Mouse (Mus musculus) intestine, embryonic 16.5 days (tissue): ENCODE measurements around the gene Kitl. TPM values are rescaled to one million over a fixed set of nuclear protein-coding genes. Genes with fewer than 3 reads are reported as not detected.

ENCODE experiments used
- ATAC-seq: fragments of 200-750 bp; cut with Nextera tagmentation; 2 replicates; pipeline ENCODE4 v1.8.0; 2017; ENCODE audit warnings: moderate TSS enrichment, moderate library complexity
- H3K27ac ChIP-seq: fragments of 300-500 bp; sonication (generic); 2 replicates; pipeline ENCODE4 v1.5.1; 2014; ENCODE audit warnings: mild to moderate bottlenecking, low read length
- H3K27me3 ChIP-seq: fragments of 300-500 bp; sonication (generic); replicated peaks from 2 replicates; pipeline ENCODE4 v1.6.1; 2014; ENCODE audit warnings: low read length, control low read depth, mixed read lengths; ENCODE audit not compliant: control insufficient read depth, insufficient read depth
- H3K36me3 ChIP-seq: fragments of 300-500 bp; sonication (generic); 2 replicates; pipeline ENCODE4 v1.6.1; 2014; ENCODE audit warnings: low read length, control low read depth; ENCODE audit not compliant: control insufficient read depth, insufficient read depth
- H3K4me1 ChIP-seq: fragments of 300-500 bp; sonication (generic); 2 replicates; pipeline ENCODE4 v1.6.1; 2014; ENCODE audit warnings: low read length, control low read depth, mixed read lengths; ENCODE audit not compliant: control insufficient read depth, insufficient read depth
- H3K4me2 ChIP-seq: fragments of 300-500 bp; sonication (generic); 2 replicates; pipeline ENCODE4 v1.6.1; 2014; ENCODE audit warnings: low read depth, low read length, control low read depth
- H3K4me3 ChIP-seq: fragments of 300-500 bp; sonication (generic); 2 replicates; pipeline ENCODE4 v1.5.1; 2014; ENCODE audit warnings: mild to moderate bottlenecking, low read length
- H3K9ac ChIP-seq: fragments of 300-500 bp; sonication (generic); 2 replicates; pipeline ENCODE4 v1.6.1; 2014; ENCODE audit warnings: low read depth, low read length
- H3K9me3 ChIP-seq: fragments of 300-500 bp; sonication (generic); 2 replicates; pipeline ENCODE4 v1.6.1; 2016; ENCODE audit warnings: low read length, control low read depth; ENCODE audit not compliant: control insufficient read depth
- WGBS: fragments of 180-500 bp; shearing (Covaris S2); extraction: QIAGEN DNeasy Blood & Tissue Kit; methylation state at CpG from one replicate; pipeline ENCODE4 v1.1.7; 2014; 5-methylcytosine and 5-hydroxymethylcytosine counted together
- polyA plus RNA-seq: library from polyadenylated mRNA; unstranded; fragments of >200 nt; fragmentation: Nextera tagmentation; extraction: Ambion mirVana; gene quantifications from 2 replicates; pipeline ENCODE4 v1.2.1, GENCODE M21; 2015

The Kitl gene
- polyA plus RNA-seq, 1 experiment from 2014 or later, result 22.5 TPM

DNA sequence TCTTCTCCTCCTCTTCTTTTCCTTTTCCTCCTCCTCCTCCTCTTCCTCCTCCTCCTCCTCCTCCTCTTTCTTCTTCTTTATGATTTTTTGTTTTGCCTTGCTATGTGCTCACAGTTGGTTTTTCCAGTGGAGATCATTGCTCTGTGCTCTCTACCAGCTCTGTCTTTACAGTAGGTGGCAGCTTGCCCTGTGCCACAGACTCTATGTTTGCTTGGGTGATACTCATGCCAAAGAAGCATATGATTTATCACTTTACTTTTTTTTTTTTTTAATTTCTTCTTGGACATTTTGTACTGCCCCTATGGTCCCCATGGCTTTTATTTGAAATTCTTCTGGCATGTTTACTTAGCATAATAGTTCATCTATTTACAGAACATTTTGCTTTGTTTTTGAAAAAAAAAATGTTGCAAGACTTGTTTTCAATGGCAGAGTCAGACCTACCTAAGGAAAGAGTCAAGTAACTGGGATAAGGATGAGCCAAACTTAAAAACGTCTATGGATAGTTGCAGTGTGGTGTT, 41.7 kb downstream of the Kitl start:
- H3K36me3 ChIP-seq, result no peaks in the 10 kb centered on the region
- no peak for ATAC-seq

DNA sequence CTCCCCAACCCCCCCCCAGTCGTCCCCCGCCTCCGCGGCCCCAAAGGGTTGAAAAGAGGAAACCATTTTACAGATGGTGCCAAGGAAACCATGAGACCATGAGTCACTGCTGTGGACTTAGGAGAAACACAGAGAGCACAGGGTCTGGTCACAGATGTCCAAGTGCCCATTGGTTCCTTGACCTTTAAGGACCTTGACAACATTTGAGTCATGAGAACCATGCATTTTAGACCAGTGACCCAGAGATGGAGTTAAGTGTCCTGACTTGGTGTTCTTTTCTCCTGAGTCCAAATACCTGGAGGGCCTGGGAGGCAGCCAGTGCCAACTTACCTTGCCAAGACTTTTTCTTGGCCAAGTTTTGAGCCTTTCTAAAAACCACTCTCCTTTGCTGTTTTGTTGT, 43.9 kb downstream of the Kitl start:
- Histone ChIP-seq H3K36me3 (no peaks in the 10 kb centered on the region), H3K4me3 (no peak overlapping the region), H3K9ac (no peak overlapping the region), H3K27me3 (no peaks in the 10 kb centered on the region), H3K9me3 (no peaks in the 10 kb centered on the region), H3K4me1 (peaks cover 9% of the 10 kb centered on the region), H3K4me2 (no peak overlapping the region), H3K27ac (no peak overlapping the region)
- 99% methylated on average over 4 of the region's 4 CpGs for WGBS
- ATAC-seq, result no peak

More for the DNA sequence above, 41.7 kb downstream of the Kitl start:
- H3K27me3 ChIP-seq, result no peaks in the 10 kb centered on the region
- no peaks in the 10 kb centered on the region for H3K9me3 ChIP-seq
- peaks cover 9% of the 10 kb centered on the region for H3K4me1 ChIP-seq
- 40% methylated on average over 1 of the region's 1 CpGs for WGBS
- no peak overlapping the region for H3K9ac ChIP-seq
- H3K27ac ChIP-seq, result no peak overlapping the region
- no peak overlapping the region for H3K4me3 ChIP-seq
- no peak overlapping the region for H3K4me2 ChIP-seq

DNA sequence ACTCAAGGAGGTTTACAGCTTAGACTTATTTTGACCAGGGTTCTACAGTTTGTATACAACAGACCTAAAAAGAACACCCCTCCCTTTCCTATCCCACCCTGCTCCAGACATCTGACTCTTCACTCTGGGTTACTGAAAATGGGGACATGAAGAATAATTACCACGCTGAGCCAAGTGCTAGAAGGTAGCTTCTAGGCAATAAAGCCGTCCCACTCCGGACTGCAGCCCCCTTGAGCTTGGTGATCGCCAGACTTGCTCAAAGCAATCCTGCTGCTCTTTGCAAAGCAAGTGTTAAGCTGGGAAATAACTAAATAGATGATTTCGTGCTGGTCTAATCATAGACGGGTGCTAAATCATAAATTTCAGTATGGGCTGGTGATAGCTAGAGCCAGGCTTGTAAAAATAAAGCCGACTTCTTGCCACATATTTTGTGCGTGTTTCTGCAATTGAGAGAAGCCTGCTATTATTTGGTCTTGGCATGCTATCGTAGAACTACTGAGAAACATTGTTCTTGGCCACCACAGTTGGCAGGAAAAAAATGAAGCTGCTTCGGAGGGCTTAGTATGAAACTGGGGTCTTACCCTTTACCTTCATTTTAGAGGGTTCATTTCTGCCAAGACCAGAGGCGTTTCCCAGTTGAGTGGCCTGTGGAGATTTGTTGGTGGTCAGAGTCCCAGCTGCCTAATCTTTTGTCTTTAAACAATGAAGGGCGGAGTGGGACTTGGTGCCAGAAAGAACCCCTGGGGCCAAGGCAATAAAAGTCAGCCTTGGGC, 50.3 kb downstream of the Kitl start:
- WGBS, result 53% methylated on average over 12 of the region's 12 CpGs
- H3K4me1 ChIP-seq, result peaks cover 5% of the 10 kb centered on the region; the same call in 1 of the 2 replicates
- no peaks in the 10 kb centered on the region for H3K36me3 ChIP-seq
- ATAC-seq, result no peak
- no peak overlapping the region for H3K4me3 ChIP-seq
- no peaks in the 10 kb centered on the region for H3K27me3 ChIP-seq
- no peak overlapping the region for H3K27ac ChIP-seq
- no peak overlapping the region for H3K9ac ChIP-seq
- H3K4me2 ChIP-seq, result no peak overlapping the region
- H3K9me3 ChIP-seq, result no peaks in the 10 kb centered on the region

DNA sequence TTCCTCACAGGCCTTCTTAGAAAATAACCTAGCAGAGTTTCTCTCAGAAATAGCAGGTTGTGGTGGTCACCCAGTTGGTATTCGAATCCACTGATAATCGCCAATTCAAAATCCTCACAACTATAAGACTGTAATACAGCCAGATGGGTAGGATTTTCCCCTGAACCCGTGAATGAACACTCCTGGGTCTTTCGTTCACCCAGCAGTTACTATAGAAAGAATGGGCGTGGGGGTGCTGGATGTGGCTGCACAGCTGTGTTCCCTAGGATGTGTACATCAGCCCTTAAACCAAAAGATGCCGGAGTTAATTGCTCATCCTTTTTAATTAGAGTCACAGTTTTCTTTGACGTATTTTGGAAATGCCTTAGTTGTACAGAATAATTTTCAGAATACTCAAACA, 50.9 kb downstream of the Kitl start:
- Histone ChIP-seq H3K4me1 (peaks cover 5% of the 10 kb centered on the region; the same call in 1 of the 2 replicates), H3K27me3 (no peaks in the 10 kb centered on the region), H3K27ac (no peak overlapping the region), H3K4me3 (no peak overlapping the region), H3K9me3 (no peaks in the 10 kb centered on the region), H3K4me2 (no peak overlapping the region), H3K36me3 (no peaks in the 10 kb centered on the region), H3K9ac (no peak overlapping the region)
- 74% methylated on average over 7 of the region's 7 CpGs for WGBS
- ATAC-seq, result no peak

DNA sequence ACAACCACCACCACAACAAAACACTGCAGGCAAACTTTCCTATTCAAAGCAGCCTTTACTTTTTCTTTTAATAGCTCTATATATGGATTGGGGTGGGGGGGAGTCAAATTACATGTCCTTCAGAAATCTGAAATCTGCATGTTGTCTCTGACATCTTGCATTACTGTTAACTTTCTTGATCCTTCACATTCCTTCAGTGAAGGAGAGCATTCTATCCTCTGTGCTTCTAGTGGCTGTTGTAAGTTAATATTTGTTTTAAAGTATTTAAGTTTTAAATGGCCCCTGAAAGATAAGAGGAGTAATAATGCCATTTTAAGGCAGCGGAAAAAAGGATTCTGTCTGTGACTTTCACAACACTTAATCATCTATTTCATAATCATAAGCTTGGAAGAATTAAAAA, 57.2 kb downstream of the Kitl start:
- Histone ChIP-seq H3K9me3 (no peaks in the 10 kb centered on the region), H3K4me1 (peaks cover 5% of the 10 kb centered on the region; the same call in 1 of the 2 replicates), H3K4me3 (no peak overlapping the region), H3K36me3 (no peaks in the 10 kb centered on the region), H3K27ac (no peak overlapping the region), H3K27me3 (no peaks in the 10 kb centered on the region), H3K9ac (no peak overlapping the region), H3K4me2 (no peak overlapping the region)
- 51% methylated on average over 1 of the region's 1 CpGs for WGBS
- no peak for ATAC-seq

DNA sequence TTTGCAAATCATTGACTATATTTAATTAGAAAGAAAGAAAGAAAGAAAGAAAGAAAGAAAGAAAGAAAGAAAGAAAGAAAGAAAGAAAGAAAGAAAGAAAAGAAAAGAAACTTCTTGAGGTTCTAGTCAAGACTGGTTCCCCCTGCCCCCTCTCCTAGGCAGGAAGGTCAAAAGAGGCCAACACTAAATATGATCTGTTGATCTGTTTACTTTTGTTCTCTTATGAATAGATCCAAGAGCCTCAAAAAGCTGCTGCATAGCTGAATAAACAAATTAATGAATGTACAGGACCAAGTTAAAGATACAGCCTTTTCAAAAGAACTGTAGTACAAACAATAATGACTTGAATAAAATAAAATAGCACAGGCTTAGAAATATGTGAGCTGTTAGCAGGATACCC, 57.7 kb downstream of the Kitl start:
- Histone ChIP-seq H3K4me1 (peaks cover 5% of the 10 kb centered on the region; the same call in 1 of the 2 replicates), H3K4me2 (no peak overlapping the region), H3K36me3 (no peaks in the 10 kb centered on the region), H3K27ac (no peak overlapping the region), H3K9ac (no peak overlapping the region), H3K4me3 (no peak overlapping the region), H3K9me3 (no peaks in the 10 kb centered on the region), H3K27me3 (no peaks in the 10 kb centered on the region)
- ATAC-seq, result no peak

DNA sequence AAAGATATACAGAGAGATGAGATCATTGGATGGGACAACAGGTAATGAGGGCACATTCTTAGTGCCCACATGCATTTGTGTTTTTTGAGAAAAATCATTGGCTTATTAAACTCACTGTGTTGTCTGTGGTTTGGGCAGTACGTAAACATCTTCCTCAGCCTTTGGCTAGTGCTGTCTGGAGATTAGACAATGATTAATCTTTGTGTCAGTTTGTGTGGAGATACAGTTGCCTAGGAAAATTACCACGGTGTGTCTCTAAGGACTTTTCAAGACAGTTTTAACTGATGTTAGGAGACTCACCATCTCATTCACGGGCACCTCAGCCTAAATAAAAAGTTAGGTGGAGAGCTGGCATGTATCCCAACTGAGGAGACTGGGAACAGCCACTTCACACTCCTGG, 85.7 kb downstream of the Kitl start:
- no peaks in the 10 kb centered on the region for H3K27me3 ChIP-seq
- ATAC-seq, result no peak
- WGBS, result 29% methylated on average over 3 of the region's 3 CpGs
- H3K4me1 ChIP-seq, result no peaks in the 10 kb centered on the region
- H3K4me2 ChIP-seq, result no peak overlapping the region
- H3K4me3 ChIP-seq, result no peak overlapping the region
- no peak overlapping the region for H3K27ac ChIP-seq
- no peak overlapping the region for H3K9ac ChIP-seq
- no peaks in the 10 kb centered on the region for H3K36me3 ChIP-seq
- no peaks in the 10 kb centered on the region for H3K9me3 ChIP-seq

DNA sequence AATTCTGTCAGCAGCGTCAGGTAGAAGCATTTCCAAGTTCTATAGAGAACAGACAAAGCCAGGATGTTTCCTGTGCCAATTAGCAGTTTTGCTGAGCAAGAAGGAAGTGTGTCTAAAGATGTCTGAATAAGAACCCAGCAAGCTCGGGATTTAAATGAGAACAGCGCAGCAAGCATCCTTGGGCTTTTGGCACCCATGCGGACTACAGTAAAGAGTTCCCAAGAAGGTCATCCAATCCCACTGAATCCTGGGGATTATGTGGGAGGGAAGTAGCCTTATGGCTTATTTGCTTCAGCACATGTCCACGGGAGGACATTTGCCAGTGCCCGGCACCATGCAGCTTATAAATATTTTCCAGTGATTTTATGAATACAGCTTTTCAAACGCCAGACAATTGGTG, 95.8 kb downstream of the Kitl start:
- Histone ChIP-seq H3K4me2 (no peak overlapping the region), H3K27me3 (no peaks in the 10 kb centered on the region)

DNA sequence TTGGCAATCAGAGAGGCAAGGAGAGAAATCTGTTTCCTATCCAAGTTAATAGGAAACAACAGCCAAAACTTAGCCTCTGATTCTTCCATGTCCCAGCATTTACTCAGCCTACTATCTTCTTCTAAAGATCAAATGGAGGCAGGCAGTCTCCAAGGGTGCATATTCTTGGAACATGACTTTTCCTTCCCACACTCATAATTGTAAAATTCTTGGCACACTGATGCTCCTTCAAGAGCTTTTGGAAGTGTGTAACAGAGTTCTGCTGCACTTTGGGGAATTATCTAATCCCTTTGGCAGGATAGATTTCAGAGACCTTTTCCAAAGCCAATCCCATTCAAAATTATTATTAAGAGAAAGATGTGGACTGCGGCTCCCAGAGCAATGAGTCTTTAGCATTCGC, 100.1 kb downstream of the Kitl start:
- ATAC-seq, result no peak
- Histone ChIP-seq H3K4me3 (no peak overlapping the region), H3K4me1 (no peaks in the 10 kb centered on the region), H3K9me3 (no peaks in the 10 kb centered on the region), H3K27ac (no peak overlapping the region), H3K4me2 (no peak overlapping the region), H3K9ac (no peak overlapping the region), H3K36me3 (no peaks in the 10 kb centered on the region), H3K27me3 (no peaks in the 10 kb centered on the region)
- 84% methylated on average over 2 of the region's 2 CpGs for WGBS

More for the DNA sequence above, 95.8 kb downstream of the Kitl start:
- Histone ChIP-seq H3K36me3 (no peaks in the 10 kb centered on the region), H3K4me3 (no peak overlapping the region), H3K27ac (no peak overlapping the region), H3K4me1 (no peaks in the 10 kb centered on the region), H3K9ac (no peak overlapping the region), H3K9me3 (no peaks in the 10 kb centered on the region)
- ATAC-seq, result no peak
- WGBS, result 54% methylated on average over 7 of the region's 7 CpGs

DNA sequence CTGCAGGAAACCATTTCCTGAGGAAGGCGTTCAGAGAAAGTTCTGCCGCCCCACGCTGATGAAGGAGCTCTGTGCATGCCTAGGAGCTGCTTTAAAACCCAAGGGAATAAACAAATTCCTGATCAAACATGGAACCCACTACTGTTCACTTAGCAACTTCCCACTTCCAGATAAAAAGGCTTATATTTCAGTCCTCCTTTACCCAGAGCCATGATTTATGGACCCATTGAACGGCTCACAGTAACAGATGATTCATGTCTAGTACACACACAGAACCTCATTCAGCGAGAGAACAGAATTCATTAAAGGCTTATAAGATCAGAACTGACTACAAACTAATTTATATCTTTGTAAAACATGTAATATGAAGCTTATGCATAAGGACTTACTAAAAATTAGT, 109.0 kb downstream of the Kitl start:
- H3K4me3 ChIP-seq, result no peak overlapping the region

More for the DNA sequence above, 109.0 kb downstream of the Kitl start:
- H3K27ac ChIP-seq, result no peak overlapping the region
- H3K4me1 ChIP-seq, result no peaks in the 10 kb centered on the region
- ATAC-seq, result no peak
- no peaks in the 10 kb centered on the region for H3K27me3 ChIP-seq
- no peak overlapping the region for H3K4me2 ChIP-seq
- H3K36me3 ChIP-seq, result no peaks in the 10 kb centered on the region
- H3K9ac ChIP-seq, result no peak overlapping the region
- WGBS, result 51% methylated on average over 5 of the region's 5 CpGs
- no peaks in the 10 kb centered on the region for H3K9me3 ChIP-seq
